Mouse (Mus musculus): Measurements from ENCODE around the gene Mfsd4b5. TPM values are rescaled to one million over a fixed set of nuclear protein-coding genes. Genes with fewer than 3 reads are reported as not detected.
"Not testable (repeated sequence)": the region's sequence is repeated elsewhere in the genome, so short reads cannot be mapped to it uniquely, and the experiment has no call there.

The Mfsd4b5 gene
- total RNA-seq (2022): under 1 TPM; 0.31 to 0.92 (median 0.58) TPM

DNA sequence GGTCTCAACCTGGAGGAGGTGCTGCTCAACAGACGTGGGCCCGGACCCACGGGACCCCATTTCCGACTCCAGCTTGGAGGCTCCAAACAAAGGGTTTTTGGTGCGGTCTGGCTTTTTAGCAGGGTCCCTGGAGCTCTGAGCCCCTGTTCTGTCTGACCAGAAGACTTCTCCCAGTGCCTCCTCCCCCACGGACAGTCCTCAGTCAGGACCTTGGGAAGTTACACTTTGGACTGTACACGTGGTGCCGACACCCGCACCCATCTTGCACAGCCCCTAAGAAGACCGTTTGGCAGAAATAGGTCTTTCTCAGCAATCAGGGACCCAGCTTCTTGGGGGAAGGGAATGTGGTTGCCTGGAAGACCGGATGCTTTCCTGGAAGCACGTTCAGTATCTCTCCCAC, at the start of gene Mfsd4b5:
Gene Mfsd4b5, minus strand, starts transcription at position 181 of the 400 bp plus-strand sequence.
- no peak for DNase-seq (ENCODE audit: low spot score in 2 of 2)

GRCm38 (mm10) chr10:40034956-40035355, 48.5 kb upstream of the Mfsd4b5 start:
- DNase-seq (ENCODE audit: low spot score in 2 of 2): no peak

GRCm38 (mm10) chr10:40032897-40033296, 46.5 kb upstream of the Mfsd4b5 start:
- no peak for DNase-seq (ENCODE audit: low spot score in 2 of 2)

DNA sequence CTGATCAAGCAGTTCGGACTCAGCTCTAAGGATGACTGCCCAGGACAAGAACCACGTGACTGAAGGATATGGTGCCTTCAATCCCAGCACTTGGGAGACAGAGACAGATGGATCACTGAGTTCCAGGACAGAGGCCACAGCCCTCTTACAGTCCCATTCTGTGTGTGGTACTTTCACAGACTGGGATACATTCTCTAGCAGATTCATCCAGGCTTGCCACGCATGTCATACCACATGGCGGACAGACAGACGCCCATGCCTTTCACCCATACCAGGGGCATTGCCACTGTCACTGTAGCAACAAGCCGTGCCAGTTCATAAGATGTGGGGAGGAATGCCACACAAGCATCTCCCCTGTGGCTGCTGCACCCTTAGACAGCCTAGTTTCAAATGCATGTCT, 44.3 kb upstream of the Mfsd4b5 start:
- DNase-seq (ENCODE audit: low spot score in 2 of 2): no peak

DNA sequence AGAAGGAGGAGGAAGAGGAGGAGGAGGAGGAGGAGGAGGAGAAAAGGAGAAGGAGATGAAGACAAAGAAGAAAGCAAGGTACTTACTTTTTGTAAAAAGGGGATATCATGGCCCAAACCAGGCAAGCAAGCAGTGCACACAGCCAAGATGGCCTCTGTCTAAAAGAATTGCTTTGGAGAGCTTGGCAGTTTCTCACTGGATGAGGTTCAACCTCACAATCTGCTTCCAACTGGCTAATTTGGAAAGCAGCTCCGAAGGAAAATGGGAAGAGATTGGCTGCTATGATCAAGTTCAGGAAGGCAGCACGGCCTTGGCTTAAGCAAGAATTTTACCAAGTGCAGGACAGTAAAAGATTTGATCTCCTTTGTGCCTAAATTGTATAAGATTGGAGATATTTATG, 43.2 kb upstream of the Mfsd4b5 start:
- no peak for DNase-seq (ENCODE audit: low spot score in 2 of 2)

DNA sequence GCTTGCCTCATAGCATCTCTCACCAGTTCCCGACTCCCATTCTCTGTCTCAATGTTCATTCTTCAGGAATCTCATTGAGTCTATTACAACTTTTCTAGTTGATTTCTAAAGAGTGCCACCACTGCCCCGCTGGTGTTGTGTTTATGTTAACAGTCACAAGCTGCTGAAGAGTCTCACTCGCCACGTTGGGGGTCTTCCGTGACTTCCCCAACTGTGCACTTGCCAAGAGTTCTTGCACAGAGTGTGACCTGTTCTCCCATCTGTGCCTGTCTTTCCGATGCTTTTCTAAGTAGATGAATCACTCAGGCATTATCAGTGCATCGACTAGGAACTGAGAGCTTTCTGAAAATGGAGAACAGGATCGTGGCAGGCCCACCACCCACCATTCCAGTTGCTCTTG, 41.6 kb upstream of the Mfsd4b5 start:
- no peak for DNase-seq (ENCODE audit: low spot score in 2 of 2)

DNA sequence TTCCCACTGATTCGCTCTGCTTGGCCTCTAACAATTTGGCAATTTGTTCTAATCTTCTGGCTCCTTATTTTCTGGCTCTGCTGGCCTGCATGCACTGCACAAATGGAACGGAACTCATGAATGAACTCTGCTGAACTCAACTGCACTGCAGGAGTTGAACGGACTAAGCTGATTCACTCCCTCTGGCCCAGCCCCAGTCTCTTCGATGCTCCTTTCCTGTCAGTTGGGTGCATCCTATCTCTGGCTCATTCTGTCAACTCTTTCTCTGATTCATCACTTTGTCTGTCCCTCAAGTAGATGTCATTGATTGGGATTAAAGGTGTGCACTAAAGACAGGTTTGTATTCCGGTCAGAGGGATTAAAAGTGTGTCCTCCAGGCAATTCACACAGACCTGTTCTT, 40.1 kb upstream of the Mfsd4b5 start:
- DNase-seq (ENCODE audit: low spot score in 2 of 2): no peak

- no peak for DNase-seq (ENCODE audit: low spot score in 2 of 2)
Observed at GRCm38 (mm10) chr10:40025560-40025959, 39.1 kb upstream of the Mfsd4b5 start.

DNA sequence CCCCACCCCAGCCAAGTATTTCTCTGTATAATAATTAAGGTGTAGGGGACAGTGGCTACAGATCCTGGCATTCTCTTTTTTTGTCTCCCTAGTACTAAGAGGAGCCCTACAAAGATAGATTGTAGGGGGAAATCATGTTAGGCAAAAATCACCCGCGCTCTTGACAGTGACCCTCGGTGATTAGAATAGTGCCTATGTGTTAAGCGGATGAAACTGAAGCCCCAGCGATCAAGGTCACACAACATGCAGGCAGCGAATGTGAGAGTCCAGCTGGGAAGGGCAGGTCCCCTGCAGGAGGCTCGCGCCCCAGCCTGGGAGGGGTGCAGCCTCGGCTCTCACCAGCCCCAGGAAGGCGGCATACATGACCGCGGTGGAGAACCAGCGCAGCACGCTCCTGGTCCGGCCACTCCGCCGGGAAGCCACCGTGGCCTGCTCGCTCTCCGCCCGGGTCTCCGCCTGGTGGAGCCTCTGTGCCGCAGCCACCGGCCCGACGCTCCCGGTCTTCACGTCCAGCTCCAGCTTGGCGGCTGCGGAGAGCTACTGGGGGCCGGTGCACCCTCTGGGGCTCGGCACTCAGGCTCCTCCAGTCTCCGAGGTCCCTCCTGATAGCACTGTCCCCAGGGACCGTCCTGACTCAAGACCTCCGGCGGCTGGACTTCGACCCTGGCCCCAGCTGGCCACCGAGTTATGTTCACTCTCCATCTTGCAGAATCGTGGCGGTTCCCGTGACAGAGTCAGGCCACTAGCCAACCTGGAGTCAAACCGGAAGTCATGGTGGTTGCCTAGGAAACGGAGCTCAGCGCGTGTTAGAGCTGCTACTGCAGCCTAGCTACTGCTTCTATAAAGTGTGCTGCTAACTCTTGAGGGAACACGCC, 38.3 kb upstream of the Mfsd4b5 start, which contains the start of gene Mfsd4b1:
Gene Mfsd4b1, minus strand, starts transcription at position 715 of the 875 bp plus-strand sequence.
- peak; percentile 91 for DNase-seq (ENCODE audit: low spot score in 2 of 2)

- no peak for DNase-seq (ENCODE audit: low spot score in 2 of 2)
Observed at GRCm38 (mm10) chr10:40020401-40020800, 34.0 kb upstream of the Mfsd4b5 start.

DNA sequence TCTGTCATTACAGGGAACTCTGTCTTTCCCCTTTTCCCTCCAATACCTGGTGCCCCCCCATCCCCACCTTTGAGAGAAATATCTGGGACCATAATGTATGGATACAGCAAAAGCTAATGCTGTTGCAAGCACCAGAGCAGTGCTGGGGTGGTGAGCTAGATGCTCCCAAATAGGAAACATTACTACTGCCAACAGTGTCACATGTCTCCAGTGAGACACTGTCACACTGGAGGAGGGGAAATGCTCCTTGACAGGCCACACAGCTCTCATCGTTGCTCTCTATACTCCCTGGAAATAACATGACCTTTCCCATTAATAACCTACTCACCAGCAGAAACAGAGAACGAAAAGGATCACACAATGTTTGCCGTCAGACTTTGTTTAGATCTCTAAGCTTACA, 33.0 kb upstream of the Mfsd4b5 start:
- no peak for DNase-seq (ENCODE audit: low spot score in 2 of 2)

DNA sequence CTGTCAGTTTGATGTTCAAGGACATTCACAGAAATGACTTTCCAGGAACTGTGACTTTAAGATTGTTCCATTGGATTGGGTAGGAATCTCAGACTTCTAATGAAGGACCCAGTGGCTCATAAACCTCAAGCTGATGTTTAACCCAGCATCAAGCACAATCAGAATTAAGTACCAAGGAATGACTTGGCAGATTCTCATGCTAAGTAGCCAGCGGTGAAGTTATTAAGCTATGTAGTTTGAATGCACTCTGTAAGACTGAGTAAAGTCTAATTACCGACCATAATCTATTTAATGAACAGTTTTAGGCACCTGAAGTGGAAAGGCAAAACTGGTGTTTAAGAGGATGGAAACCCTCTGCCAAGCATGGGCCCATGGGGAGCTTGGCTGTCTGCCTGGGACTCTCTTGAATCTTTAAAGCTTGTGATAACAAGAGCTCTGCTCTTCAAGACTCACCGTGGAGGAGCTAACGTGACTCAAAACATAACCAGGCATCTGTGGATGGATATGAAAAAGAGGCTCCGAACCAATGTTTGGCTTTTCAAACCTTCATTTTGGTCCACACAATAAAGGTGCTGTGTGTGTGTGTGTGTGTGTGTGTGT, 31.9 kb upstream of the Mfsd4b5 start:
- no peak for DNase-seq (ENCODE audit: low spot score in 2 of 2)

- DNase-seq (ENCODE audit: low spot score in 2 of 2): no peak
Observed at GRCm38 (mm10) chr10:40009591-40009990, 23.1 kb upstream of the Mfsd4b5 start.

DNA sequence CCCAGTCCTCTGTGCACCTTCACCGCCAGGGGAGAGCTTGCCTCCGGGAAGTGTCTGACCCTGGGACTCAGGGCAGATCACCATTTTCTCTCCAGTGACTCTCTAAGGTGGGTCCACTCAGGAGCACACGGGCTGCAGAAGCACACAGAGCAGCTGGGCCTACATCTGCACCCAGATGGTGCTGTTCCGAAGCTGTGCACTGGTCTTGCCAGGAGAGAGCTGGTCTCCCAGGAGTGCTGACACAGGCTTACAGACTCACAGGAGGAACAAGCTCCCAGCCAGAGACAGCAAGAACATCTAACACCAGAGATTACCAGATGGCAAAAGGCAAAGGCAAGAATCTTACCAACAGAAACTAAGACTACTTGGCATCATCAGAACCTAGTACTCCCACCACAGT, 22.4 kb upstream of the Mfsd4b5 start:
- not testable (repeated sequence) for DNase-seq (ENCODE audit: low spot score in 2 of 2)

DNA sequence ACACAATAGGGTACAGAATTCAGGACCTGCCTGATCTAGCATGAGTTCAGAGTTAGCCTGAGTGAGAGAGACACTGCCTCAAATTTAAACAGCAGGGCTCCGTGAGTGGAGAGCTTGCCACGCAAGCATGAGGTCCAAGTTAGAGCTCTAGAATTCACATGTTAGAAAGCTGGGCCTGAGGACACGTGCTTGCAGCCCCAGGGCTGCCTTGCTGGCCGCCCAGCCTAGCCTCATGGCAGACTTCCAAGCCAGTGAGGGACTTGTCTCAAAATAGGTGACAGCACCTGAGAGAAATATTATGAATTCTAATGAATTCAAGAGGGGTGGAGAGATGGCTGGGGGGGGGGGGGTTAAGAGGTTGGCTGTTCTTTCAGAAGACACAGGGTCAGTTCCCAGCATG, 21.5 kb upstream of the Mfsd4b5 start:
- no peak for DNase-seq (ENCODE audit: low spot score in 2 of 2)

- no peak for DNase-seq (ENCODE audit: low spot score in 2 of 2)
Observed at GRCm38 (mm10) chr10:40006963-40007362, 20.5 kb upstream of the Mfsd4b5 start.

DNA sequence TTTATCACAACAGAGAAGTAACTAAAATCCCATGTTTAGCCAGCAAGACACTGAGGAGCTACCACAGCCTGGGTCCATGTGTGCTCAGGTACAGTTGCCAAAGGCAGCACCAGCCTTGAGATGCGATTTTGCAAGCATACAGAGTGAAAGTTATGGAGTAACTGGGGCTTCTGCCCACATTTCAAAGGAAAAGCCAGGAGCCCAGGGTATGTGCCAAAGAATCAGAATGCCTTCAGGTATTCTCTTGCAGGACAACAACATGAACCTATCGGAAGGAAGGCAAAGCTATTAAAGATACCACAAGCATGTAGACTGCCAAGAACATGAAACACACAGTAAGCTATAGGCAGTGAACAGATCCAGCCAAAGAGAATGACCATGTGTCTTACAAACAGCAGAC, 14.3 kb upstream of the Mfsd4b5 start:
- DNase-seq (ENCODE audit: low spot score in 2 of 2): no peak

DNA sequence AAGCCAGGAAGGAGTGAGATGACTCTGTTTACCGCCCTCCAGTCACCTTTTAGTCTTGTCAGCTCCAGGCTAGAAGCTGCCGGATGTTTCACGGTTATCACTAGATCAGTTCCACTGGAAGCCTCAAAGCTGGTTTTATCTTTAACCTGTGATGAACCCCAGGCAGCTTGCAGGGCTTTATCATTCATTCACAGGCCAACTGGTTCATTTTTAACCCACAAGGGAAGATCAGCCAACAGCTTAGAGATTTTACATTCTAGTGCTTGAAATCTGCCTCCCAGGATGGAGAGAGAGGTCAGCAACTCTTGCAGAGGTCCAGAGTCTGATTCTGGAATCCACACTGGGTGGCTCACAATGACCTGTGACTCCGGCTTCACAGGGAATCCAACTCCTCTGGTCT, 4.7 kb upstream of the Mfsd4b5 start:
- no peak for DNase-seq (ENCODE audit: low spot score in 2 of 2)

DNA sequence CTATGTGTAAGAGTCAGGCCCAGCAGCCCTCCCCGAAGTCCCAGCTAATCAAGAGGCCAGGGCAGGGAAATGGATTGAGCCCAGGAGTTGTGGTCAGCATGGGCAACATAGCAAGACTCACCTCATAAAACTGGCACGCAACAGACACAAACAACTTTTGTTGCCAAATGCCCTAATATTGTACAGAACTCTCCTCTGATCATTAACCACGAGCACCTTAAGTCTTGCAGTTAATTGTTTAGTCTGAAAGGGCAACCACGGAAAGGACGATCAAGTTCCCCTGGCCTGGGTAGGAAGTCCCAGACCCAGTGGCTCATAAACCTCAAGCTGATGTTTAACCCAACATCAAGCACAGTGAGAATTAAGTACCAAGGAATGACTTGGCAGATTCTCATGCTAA, 3.8 kb downstream of the Mfsd4b5 start:
- DNase-seq (ENCODE audit: low spot score in 2 of 2): no peak

DNA sequence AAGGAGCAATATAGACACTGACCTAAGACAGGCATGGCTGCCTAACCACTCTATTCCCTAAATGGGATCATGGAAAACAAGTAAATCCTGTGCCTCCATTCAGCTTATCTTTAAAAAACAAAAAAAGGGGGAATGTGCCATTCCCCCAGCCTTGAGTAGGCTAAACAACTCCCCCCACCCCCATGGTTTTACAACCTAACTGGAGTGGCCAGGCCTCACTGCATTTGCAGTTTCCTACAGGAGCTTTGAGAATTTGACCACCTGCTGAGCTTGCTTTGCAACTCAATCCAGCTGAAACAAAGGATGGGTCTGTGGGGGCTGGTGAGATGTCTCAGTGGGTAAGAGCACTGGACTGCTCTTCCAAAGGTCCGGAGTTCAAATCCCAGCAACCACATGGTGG, 8.2 kb downstream of the Mfsd4b5 start:
- no peak for DNase-seq (ENCODE audit: low spot score in 2 of 2)

GRCm38 (mm10) chr10:39977346-39977745, 9.1 kb downstream of the Mfsd4b5 start:
- DNase-seq (ENCODE audit: low spot score in 2 of 2): no peak

DNA sequence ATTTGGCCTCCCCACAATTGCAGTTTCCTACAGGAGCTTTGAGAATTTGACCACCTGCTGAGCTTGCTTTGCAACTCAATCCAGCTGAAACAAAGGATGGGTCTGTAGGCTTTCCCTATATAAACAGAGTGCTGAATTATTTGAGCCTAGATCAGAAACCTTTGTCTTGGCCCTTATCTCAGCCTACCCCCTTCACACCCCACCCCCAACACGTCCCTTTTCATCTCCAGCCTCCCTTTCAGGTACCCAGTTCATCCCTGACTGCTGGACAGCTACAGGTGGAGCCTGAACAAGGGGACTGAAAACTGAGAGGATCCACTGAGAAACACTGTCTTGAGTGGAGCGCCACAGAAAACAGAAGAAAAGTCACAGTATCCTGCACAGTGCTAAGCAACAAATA, 10.7 kb downstream of the Mfsd4b5 start:
- no peak for DNase-seq (ENCODE audit: low spot score in 2 of 2)

DNA sequence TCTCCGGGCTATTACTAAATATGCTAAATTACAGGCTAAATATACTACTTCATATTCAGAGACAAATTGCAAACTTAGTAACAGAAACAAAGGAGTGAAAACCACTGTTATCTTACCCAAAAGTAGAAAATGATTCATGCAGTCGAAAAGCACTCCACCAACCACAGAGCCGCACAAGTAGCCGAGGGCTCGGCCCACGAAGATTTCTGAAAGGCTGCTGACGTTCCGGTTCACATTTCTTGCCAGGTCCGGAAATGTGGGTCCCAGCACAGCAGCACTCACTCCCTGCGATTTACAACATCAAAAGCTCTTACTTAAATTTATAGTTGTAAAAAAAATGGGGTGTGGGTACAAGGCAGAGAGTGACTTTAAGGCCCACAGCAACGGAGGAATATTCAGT, 11.5 kb downstream of the Mfsd4b5 start:
- no peak for DNase-seq (ENCODE audit: low spot score in 2 of 2)

Measured in layer of hippocampus, adult 8-10 months (tissue).